Mouse (Mus musculus) cerebellum, adult 2 months (tissue): ENCODE measurements at regions not wholly inside any gene's neighbourhood (a gene's known extent, or its start where the extent isn't known, plus 50 kb on each side); places are given as distances from the start of the nearest gene placed in this dataset.
"Not testable (repeated sequence)": the region's sequence is repeated elsewhere in the genome, so short reads cannot be mapped to it uniquely, and the experiment has no call there.

Experiments used
- CTCF ChIP-seq: fragments of 200-500 bp; IDR thresholded peaks from 2 replicates; pipeline ENCODE4 v1.5.1; 2011; ENCODE audit warnings: low read depth, mild to moderate bottlenecking, control low read depth, low read length, moderate library complexity, borderline replicate concordance; ENCODE audit not compliant: insufficient read depth
- POLR2A ChIP-seq: fragments of 200-500 bp; IDR thresholded peaks from 2 replicates; pipeline ENCODE4 v1.6.1; 2011; ENCODE audit warnings: low read length, control low read depth, borderline replicate concordance; ENCODE audit not compliant: insufficient read depth

- not testable (repeated sequence) for TF ChIP-seq CTCF, POLR2A
Observed at GRCm38 (mm10) chr3:53735607-53736006, 78.5 kb upstream of the Frem2 start.
